Mouse (Mus musculus) left cerebral cortex, postnatal 14 days (tissue): Measurements from ENCODE around the gene Rnf44. TPM values are rescaled to one million over a fixed set of nuclear protein-coding genes. Genes with fewer than 3 reads are reported as not detected.

Experiments used
- DNase-seq, 2 experiments: peaks; one replicate each; pipeline ENCODE4 v3.0.0; 2021 to 2022; ENCODE audit warnings: low spot score in 2 of 2, mixed read lengths in 1 of 2
- intact Hi-C: fragments of 180-260 bp; cut with DNase I; formaldehyde crosslinking; loops from one replicate; pipeline ENCODE4 v1.15.1; 2025
- total RNA-seq, 2 experiments: library from RNA; stranded (reverse); gene quantifications; 2 replicates each; pipeline ENCODE4 v1.2.3; 2021

Gene Rnf44
- total RNA-seq, 2 experiments from 2014 or later = 138 to 149 TPM

DNA sequence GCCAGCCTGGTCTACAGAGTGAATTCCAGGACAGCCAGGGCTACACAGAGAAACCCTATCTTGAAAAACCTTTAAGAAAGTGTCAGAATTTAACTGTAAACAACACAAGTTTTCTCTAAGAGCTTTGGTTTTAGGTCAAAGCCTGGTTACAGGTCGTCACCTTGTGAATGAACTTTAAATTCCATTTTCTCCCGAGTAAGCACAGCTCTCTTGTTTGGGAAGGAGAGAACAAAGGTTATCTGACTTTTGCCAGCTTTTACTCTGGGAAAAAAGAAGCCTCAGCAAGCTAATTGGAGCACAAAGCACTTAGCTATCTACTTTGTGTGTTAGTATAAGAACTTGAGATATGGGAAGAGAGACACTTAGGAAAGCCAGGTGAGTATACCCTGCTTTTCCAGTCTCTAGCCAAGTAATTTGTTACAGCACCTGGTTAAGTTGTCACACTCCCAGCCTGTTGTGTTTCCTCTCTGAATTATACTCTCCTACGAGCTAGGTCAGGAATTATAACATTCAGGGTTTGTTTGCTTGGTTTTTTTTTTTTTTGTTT, 60.9 kb downstream of the Rnf44 start:
- intact Hi-C loops = no loop called here
- DNase-seq = no peak

Other genes starting within 250 kb of the Rnf44 start
- 10 to 100 TPM; 39.5 to 41.1 TPM for gene Thoc3, start 225.1 kb downstream of the Rnf44 start, total RNA-seq
- 10 to 100 TPM; 13.6 to 14.8 TPM for gene Simc1, start 190.1 kb downstream of the Rnf44 start, total RNA-seq
- gene 4833439L19Rik, start 128.5 kb downstream of the Rnf44 start, total RNA-seq = 100 to 1,000 TPM; 149 to 151 TPM
- gene Arl10, start 118.9 kb downstream of the Rnf44 start, total RNA-seq = 10 to 100 TPM; 25.6 to 28.5 TPM
- gene Nop16, start 103.8 kb downstream of the Rnf44 start, total RNA-seq = 10 to 100 TPM; 27.0 to 30.4 TPM
- 100 to 1,000 TPM; 168 to 177 TPM for gene Higd2a, start 103.7 kb downstream of the Rnf44 start, total RNA-seq
- gene Cltb, start 82.6 kb downstream of the Rnf44 start, total RNA-seq = 100 to 1,000 TPM; 331 to 351 TPM
- 10 to 100 TPM; 47.4 to 57.3 TPM for gene Faf2, start 72.1 kb downstream of the Rnf44 start, total RNA-seq
- under 1 TPM; 0.24 to 0.36 TPM for gene Cdhr2, start 7.6 kb upstream of the Rnf44 start, total RNA-seq
- 100 to 1,000 TPM; 151 to 168 TPM for gene Gprin1, start 56.0 kb upstream of the Rnf44 start, total RNA-seq
- 100 to 1,000 TPM; 873 to 922 TPM for gene Sncb, start 72.7 kb upstream of the Rnf44 start, total RNA-seq
- gene Eif4e1b, start 90.1 kb upstream of the Rnf44 start, total RNA-seq = not detected
- 10 to 100 TPM; 58.2 to 63.1 TPM for gene Tspan17, start 95.5 kb upstream of the Rnf44 start, total RNA-seq